Comparison of ENCODE assay signal across 21 mouse cellular contexts in the genomic region with DNA sequence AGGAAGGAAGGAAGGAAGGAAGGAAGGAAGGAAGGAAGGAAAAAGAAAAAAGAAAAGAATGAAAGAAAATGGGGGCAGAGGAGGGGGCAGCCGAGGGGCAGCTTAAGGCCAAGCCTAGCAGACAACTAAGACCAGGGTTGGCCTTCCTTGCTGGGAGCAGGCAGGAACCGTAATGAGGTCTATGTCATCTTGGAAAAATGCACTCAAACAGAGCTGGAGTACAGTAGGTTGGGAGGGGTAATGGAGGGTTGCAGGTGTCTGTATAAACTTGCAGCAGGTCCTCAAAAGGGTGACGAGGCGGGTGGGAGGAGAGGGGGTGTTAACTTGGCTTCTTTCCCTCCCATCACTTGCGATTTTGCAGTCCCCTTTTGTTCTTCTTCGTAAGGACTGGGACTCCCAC. TPM values are rescaled to one million over a fixed set of nuclear protein-coding genes. Genes with fewer than 3 reads are reported as not detected.
DNase-seq lines count a peak whose midpoint lies in the region; ATAC-seq and TF ChIP-seq lines count a peak whose summit lies in the region.
"Had no signal": no experiment of that assay in that cellular context is flagged by ENCODE, and none has a peak within 500 bp of the region (broad histone marks: within the 10 kb centered on the region; RNA-seq: fewer than 3 reads in every experiment).

No protein-coding gene starts in this region.

- H3K27me3 ChIP-seq in lung, embryonic 14.5 days (ENCODE audit: insufficient read depth, low read length) = peaks cover 49% of the 10 kb centered on the region
- peaks cover 99% of the 10 kb centered on the region for H3K27me3 ChIP-seq in embryonic facial prominence, embryonic 10.5 days (replicated peaks; ENCODE audit: low read depth, poor library complexity, severe bottlenecking)
- peaks cover 51% of the 10 kb centered on the region for H3K27me3 ChIP-seq in limb, embryonic 15.5 days
- H3K27me3 ChIP-seq in midbrain, embryonic 16.5 days (ENCODE audit: control insufficient read depth, insufficient read depth, low read depth, low read length) = peaks cover 34% of the 10 kb centered on the region

- H3K9me3 ChIP-seq in lung, embryonic 14.5 days (ENCODE audit: low read depth, low read length) = no peaks in the 10 kb centered on the region
- H3K9me3 ChIP-seq in embryonic facial prominence, embryonic 10.5 days = no peaks in the 10 kb centered on the region
- H3K9me3 ChIP-seq in limb, embryonic 15.5 days = no peaks in the 10 kb centered on the region
- H3K9me3 ChIP-seq in midbrain, embryonic 16.5 days (replicated peaks; ENCODE audit: control insufficient read depth, low read length, poor library complexity, severe bottlenecking) = no peaks in the 10 kb centered on the region
- H3K9me3 ChIP-seq: midbrain, embryonic 15.5 days had no signal

- ATAC-seq in lung, embryonic 14.5 days (ENCODE audit: insufficient read depth) = peak; percentile 50; the same call in 1 of the 2 replicates
- ATAC-seq in limb, embryonic 15.5 days (ENCODE audit: insufficient number of reproducible peaks, low FRiP score, low TSS enrichment, low read depth) = 0 out of 2 replicates have a peak, but pooled peaks have one; percentile 42
- ATAC-seq in midbrain, embryonic 16.5 days = no peak
- ATAC-seq: forebrain, embryonic 16.5 days; midbrain, embryonic 15.5 days had no signal

- 23% methylated on average over 6 of the region's 6 CpGs for WGBS in lung, embryonic 14.5 days
- 23% methylated on average over 6 of the region's 6 CpGs for WGBS in embryonic facial prominence, embryonic 10.5 days
- WGBS in limb, embryonic 15.5 days = 36% methylated on average over 6 of the region's 6 CpGs
- 42% methylated on average over 5 of the region's 6 CpGs for WGBS in midbrain, embryonic 16.5 days

- H3K36me3 ChIP-seq in lung, embryonic 14.5 days (ENCODE audit: insufficient read depth) = no peaks in the 10 kb centered on the region
- no peaks in the 10 kb centered on the region for H3K36me3 ChIP-seq in embryonic facial prominence, embryonic 10.5 days (replicated peaks)
- no peaks in the 10 kb centered on the region for H3K36me3 ChIP-seq in limb, embryonic 15.5 days
- H3K36me3 ChIP-seq in midbrain, embryonic 16.5 days (ENCODE audit: control insufficient read depth, insufficient read depth, low read length) = no peaks in the 10 kb centered on the region
- H3K36me3 ChIP-seq: hindbrain, embryonic 12.5 days; midbrain, embryonic 15.5 days had no signal

- H3K27ac ChIP-seq in lung, embryonic 14.5 days (ENCODE audit: low read depth) = no peak overlapping the region
- no peak overlapping the region for H3K27ac ChIP-seq in embryonic facial prominence, embryonic 10.5 days (replicated peaks)
- H3K27ac ChIP-seq in limb, embryonic 15.5 days = no peak overlapping the region
- H3K27ac ChIP-seq in midbrain, embryonic 16.5 days (ENCODE audit: low read length) = no peak overlapping the region
- H3K27ac ChIP-seq: hindbrain, embryonic 12.5 days; liver, embryonic 14.5 days; midbrain, embryonic 15.5 days had no signal

- no peak overlapping the region for H3K4me3 ChIP-seq in lung, embryonic 14.5 days (ENCODE audit: low read depth, low read length)
- no peak overlapping the region for H3K4me3 ChIP-seq in embryonic facial prominence, embryonic 10.5 days
- H3K4me3 ChIP-seq in limb, embryonic 15.5 days = no peak overlapping the region
- H3K4me3 ChIP-seq in midbrain, embryonic 16.5 days (ENCODE audit: low read depth, low read length) = no peak overlapping the region
- H3K4me3 ChIP-seq: midbrain, embryonic 15.5 days had no signal

- intact Hi-C loops in left cerebral cortex, postnatal 4 days (cut with DNase I) = no loop called here

- no peak overlapping the region for H3K4me2 ChIP-seq in lung, embryonic 14.5 days
- no peak overlapping the region for H3K4me2 ChIP-seq in limb, embryonic 15.5 days
- H3K4me2 ChIP-seq in midbrain, embryonic 16.5 days (ENCODE audit: low read length) = no peak overlapping the region
- H3K4me2 ChIP-seq: hindbrain, embryonic 12.5 days had no signal

- DNase-seq in embryo, embryonic 11 days = peak; percentile 1
- no peak for DNase-seq in embryo, embryonic 9.5 days (ENCODE audit: extremely low spot score)
- peak; percentile 21 for DNase-seq in lung, embryonic 14.5 days
- DNase-seq in lung, postnatal 10 days = no peak
- DNase-seq in embryonic facial prominence, embryonic 10.5 days (ENCODE audit: low spot score) = peak; percentile 9
- DNase-seq in left cerebral cortex, postnatal 4 days = no peak
- DNase-seq: adrenal gland, adult 8-10 months; cerebellum, adult 11-12 months; cerebellum, postnatal 36 days; gastrocnemius, adult 2 months; thymus, postnatal 36 days had no signal

- H3K9ac ChIP-seq in lung, embryonic 14.5 days = no peak overlapping the region
- no peak overlapping the region for H3K9ac ChIP-seq in limb, embryonic 15.5 days
- no peak overlapping the region for H3K9ac ChIP-seq in midbrain, embryonic 16.5 days (ENCODE audit: low read depth, low read length)
- H3K9ac ChIP-seq: hindbrain, embryonic 12.5 days; liver, embryonic 14.5 days; midbrain, embryonic 15.5 days had no signal

- no peaks in the 10 kb centered on the region for H3K4me1 ChIP-seq in lung, embryonic 14.5 days (ENCODE audit: insufficient read depth)
- H3K4me1 ChIP-seq in embryonic facial prominence, embryonic 10.5 days = peaks cover 13% of the 10 kb centered on the region
- H3K4me1 ChIP-seq in limb, embryonic 15.5 days = peaks cover 21% of the 10 kb centered on the region; the same call in 1 of the 2 replicates
- peaks cover 2% of the 10 kb centered on the region for H3K4me1 ChIP-seq in midbrain, embryonic 16.5 days (ENCODE audit: control insufficient read depth, insufficient read depth, low read length)

- no peak for TF ChIP-seq CTCF in lung, embryonic 14.5 days (IDR thresholded peaks at IDR 0.05; ENCODE audit: low read depth)

RNA-seq across cellular contexts. Expression of a gene that starts 1.9 kb away (rescaled TPM):
- 0.11 TPM in 1 of 2 replicates, not detected in the other for polyA plus RNA-seq in lung, embryonic 14.5 days (2014; fragmentation: Nextera tagmentation; extraction: Ambion mirVana)
- polyA plus RNA-seq in embryonic facial prominence, embryonic 10.5 days (2016; fragmentation: Nextera tagmentation; extraction: Ambion mirVana) = 0.15 and 0.35 TPM in 2 replicates
- polyA plus RNA-seq in limb, embryonic 15.5 days (2015; fragmentation: Nextera tagmentation; extraction: Ambion mirVana) = 1.4 and 1.8 TPM in 2 replicates
- total RNA-seq in left cerebral cortex, postnatal 4 days (2021) = 1 to 10 TPM in 1 of 2 experiments, under 1 TPM in 1; 0.77 to 1.5 TPM
- polyA plus RNA-seq in midbrain, embryonic 16.5 days (2015; fragmentation: Nextera tagmentation; extraction: Ambion mirVana) = not detected in 2 replicates
- total RNA-seq: granulocyte monocyte progenitor cell, adult 5-6 weeks; megakaryocyte, adult 5-6 weeks; MEL had no signal
- polyA plus RNA-seq: forebrain, embryonic 16.5 days; kidney, embryonic 16.5 days; liver, embryonic 14.5 days; midbrain, embryonic 15.5 days had no signal

Comparison
In these comparisons a context has a peak if more than half of its experiments do, and no peak if none do; other contexts are left out.
1. DNase-seq: peak in embryo, embryonic 11 days (single experiment), lung, embryonic 14.5 days (single experiment) and embryonic facial prominence, embryonic 10.5 days (single experiment); none in embryo, embryonic 9.5 days (single experiment), lung, postnatal 10 days (single experiment) and left cerebral cortex, postnatal 4 days (single experiment).